Mouse (Mus musculus) WW6 (cell line): ENCODE measurements around the gene Syngap1.

ENCODE experiments used
- DNase-seq: peaks from one replicate; pipeline ENCODE4 v3.0.0-alpha.2; 2013; ENCODE audit warnings: low read depth, low spot score

Gene Syngap1

DNA sequence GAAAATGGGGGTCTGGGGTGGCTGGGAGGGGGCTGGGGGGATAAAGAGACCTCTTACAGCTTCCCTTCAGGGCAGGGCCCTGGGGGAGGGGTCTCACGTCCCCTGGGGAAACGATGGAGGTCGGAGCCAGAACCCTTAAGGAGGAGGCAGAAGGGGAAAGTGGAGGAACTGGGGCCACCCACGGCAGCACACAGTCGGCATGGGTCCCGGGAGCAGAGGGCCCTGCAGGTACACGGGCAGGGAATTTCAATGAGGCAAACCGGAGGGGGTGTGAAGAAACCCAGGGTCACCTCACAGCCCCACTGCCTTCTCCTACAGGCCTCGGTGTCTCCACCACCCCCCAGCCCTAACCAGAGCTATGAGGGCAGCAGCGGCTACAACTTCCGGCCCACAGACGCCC, 4.6 kb upstream of the Syngap1 start:
- no peak for DNase-seq

DNA sequence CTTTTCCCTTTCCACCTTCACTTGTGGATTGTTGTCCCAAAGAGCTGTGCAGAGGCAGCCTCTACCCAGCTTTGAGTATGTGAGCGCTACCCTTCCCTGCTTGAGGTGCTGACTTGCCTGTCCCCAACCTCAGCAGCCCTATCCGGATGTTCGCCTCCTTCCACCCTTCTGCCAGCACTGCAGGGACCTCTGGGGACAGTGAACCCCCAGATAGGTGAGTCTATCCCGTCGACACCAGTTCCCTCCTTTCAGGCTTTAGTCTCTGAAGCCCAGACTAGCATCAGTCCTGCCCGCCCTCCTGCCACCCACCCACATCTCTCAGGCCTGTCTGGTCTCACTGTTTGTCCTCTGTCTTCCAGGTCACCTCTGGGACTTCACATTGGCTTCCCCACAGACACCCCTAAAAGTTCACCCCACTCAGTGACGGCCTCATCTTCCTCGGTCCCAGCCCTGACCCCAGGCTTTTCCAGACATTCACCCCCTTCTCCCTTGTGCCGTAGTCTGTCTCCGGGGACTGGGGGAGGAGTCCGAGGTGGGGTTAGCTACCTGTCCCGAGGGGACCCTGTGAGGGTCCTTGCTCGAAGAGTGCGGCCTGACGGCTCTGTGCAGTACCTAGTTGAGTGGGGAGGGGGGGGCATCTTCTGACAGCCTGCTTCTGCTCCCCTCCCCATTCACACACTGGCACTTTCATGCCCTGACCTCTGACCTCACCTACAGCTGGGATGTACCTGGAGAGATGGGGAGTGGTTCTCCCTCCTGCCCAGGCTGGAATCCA, 3.9 kb upstream of the Syngap1 start:
- DNase-seq: no peak

DNA sequence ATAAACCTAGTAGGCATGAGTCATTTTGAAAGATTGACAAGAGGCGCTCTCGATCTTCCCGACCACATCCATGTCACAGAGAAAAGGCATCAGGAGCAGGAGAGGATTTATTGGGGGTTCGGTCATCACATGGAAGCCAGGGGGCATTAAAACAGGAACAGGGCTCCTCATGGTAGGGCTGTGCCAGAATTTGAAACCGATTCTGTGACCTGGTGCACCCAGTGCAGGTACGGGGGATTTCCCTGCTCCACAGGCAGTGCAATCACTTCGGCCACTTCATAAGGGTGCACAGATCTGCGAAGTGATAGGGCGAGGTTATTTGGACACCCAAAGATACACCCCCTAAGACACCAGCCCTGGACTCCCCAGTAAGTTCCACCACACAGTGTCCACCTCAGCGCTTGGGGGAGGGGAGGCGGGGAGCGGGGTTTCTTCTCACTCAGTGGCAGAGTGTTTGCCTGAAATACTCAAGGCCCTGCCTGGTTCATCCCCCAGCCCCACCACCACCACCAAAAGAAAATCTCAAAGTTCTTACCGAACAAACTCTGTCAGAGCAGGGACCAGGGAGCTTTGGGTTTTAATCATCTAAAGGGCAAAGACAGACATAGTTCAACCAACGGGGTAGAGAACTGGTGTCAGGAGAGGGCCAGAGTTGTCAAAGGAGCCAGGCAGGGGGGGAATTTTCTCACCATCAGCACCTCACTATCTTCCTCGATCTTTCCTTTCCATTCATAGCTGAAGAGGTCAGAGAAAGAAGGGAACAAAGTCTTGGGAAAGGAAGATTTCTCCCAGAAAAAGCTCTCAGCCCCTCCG, 3.0 kb upstream of the Syngap1 start:
- no peak for DNase-seq

DNA sequence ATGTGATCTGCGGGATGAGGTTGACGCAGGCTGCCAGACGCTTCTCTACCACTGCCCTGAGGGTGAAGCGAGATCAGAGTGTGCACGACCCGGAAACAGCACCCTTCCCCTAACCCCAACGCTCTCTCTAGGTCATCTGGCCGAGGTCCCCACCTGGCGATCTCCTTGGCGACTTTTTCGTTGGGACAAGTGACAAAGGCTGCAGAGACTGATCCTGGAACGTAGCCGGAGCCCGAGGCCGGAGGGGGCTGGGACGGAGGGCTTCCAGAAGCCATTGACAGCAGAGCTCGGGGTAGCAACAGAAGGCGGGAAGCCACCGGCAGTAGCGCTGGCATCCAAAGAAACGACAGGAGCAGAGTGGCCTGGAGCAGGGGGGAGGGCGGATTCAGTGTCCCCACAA, 2.3 kb upstream of the Syngap1 start:
- DNase-seq: no peak

DNA sequence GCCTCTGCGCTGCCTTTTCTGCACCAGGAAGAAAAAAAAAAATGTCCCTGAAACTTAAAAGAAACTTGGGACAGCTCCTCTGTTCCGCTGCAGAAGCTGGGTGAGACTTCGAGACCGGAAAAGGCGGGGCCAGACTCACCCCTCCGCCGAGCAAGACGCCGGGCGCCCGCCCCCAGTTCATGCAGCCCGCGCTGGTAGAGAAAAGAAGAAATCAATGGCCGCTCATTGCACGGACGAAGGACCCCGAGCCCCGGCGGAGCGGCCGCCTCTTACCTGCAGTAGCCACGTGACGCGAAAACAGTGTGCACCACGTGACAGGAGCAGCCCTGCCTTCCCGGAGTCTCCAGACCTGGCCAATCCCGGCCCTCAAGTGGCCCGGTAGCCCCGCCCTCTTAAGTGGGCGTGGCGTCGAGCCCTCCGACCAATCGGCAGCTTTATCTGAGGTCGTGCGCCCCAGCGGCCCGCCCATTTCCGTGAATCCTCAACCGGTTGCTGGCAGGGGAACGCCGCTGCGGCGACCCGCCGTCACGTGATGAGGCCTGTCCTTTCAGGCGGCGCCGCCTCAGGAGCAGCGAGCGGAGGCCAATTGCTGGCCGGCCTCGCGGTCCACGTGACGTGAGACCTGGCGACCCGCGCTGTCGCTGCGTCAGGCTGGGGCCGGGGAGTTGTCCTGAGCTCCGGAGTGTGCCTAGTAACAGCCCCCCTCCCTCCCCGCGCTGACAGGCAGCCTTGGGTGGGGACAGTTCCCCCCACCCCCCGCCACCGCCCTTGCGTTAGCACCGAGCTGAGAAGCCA, 1.7 kb upstream of the Syngap1 start, which contains the start of gene Cuta:
Gene Cuta (minus strand): TSS at position 392 of the 795 bp plus-strand sequence.
- peak; percentile 98 for DNase-seq

DNA sequence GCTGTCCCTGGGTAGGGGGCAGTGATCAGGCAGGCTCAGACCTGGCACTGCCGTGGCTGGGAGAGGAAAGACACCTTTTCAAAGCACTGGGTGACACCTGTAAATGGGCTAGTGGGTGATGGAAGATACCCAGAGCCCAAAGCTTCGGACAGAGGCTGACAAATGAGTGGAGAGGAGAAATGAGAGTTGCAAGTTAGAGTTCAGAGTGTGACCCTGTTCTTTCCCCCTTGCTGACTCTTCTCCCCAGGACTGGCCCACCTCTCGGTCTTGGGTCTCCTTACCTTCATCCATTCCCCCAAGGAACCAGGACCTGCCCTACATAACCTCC, 1.1 kb upstream of the Syngap1 start:
- no peak for DNase-seq

DNA sequence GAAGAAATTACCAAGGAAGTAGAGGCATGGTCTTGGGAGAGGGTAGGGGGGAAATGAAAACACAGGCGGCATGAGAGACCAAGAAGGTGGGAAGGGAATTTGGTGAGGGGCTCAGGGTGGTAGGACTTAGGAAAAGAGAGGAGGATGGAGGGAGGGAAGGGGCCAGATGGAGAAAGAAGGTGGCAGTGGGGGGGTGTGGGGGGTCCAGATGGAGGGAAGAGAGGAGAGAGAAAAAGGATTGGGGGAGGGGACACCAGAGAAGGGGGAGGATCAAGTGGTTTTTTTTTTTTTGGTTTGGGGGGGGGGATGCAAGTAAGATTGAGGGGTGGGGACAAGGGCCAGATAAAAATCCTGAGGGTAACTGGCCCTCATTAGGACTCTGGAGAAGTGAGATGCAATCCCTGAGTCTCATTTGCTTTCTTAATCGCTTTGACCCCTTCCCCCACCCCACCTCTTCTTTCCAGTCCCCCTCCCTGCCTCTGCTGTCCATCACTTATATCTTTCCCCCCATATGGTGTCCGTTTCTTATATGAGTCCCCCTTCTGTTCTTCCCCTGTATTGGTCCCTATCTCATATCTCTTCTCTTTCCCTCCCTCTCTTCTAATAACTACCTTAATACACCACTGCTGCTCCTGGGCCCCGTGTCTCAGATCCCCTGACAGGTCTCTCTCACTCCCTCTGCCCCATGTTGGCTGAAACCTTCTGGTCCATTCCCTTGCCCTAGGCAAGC, 953 bp downstream of the Syngap1 start:
- DNase-seq: no peak

DNA sequence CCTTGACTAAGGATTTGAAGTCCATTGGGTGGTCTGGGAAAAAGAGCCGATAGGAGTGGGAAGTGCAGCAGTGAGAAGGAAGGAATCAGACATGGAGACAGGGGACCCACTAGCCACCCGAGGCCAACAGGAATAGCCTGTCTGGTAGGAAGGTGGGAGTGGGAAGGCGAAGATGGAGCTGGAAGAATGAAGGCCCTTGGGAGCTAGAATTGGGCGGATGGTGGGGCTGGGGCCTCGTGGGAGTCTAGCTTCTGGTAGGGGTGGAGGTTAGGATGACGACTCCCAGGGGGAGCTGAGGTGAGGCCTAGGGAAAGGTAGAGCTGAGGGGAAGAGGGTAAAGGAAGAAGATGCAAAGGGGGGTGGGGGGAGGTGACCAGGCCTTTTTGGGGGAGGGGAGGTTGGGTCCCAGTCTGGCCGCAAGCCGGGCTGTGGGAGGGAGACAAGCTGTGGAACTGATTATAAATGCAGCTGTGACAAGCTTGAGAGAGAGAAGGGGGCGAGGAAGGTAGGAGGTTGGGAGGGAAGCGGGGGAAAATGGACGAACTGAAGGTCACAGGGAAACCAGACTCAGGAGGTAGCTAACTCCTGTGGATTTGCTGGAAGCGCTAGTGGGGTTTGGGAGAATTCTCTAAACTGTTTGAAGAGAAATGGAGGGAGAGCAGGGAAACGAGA, 4.9 kb downstream of the Syngap1 start:
- DNase-seq: no peak

DNA sequence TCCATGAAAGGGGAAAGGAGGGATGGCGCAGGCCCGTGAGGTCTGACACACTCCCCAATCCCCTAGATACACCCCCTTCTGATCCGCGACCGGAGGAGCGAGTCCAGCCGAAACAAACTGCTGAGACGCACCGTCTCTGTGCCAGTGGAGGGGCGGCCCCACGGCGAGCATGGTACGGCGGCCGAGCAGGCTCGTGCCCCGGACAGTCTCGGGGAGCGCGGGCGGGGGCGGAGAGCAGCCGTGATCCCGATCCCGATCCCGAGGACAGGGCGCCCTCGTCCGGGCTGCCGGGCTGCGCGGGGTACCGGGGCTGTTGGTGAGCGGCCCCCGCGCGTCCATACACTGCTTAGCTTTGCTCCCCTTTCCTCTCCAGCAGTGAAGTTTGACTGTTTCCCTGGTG, 5.5 kb downstream of the Syngap1 start:
- no peak for DNase-seq

DNA sequence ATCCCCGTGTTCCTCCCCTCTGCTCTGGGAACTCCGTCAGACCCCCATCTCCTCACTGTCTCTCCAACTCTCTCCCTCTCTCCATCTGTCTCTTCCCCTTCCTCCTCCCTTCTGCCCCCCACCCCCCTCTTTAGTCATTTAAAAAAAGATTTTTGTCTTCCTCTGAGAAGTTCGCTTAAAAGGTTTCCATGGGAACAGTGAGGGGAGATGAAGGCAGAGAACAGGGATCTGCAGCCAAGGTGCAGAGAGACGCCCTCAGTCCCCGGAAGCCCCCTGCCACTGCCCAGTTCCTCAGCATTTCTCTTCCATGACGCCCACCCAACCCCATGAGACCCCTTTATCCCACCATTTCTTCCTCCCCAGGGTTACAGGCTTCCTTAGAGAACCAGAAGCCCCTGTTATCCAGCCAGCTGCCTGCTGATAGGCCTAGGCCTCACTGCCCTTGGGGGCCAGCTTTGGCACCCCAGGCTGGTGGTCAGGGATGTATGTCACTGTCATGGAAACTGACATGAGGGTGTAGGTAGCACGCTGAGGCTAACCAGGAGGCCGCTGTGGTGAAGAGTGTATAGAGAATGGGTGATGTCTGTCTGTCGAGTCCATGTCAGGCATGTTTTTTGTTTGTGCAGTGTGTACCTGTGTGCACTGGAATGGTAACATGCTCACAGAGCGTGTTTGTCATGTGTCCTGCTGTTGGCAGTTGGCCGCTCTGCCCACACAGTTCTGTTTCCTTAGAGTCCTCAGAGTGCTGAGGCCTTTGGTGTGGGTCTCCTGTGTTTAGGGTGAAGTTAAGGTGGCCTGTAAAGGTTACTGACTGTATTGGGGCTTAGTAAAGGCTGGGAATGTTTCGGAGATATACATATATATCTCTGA, 6.4 kb downstream of the Syngap1 start:
- no peak for DNase-seq

DNA sequence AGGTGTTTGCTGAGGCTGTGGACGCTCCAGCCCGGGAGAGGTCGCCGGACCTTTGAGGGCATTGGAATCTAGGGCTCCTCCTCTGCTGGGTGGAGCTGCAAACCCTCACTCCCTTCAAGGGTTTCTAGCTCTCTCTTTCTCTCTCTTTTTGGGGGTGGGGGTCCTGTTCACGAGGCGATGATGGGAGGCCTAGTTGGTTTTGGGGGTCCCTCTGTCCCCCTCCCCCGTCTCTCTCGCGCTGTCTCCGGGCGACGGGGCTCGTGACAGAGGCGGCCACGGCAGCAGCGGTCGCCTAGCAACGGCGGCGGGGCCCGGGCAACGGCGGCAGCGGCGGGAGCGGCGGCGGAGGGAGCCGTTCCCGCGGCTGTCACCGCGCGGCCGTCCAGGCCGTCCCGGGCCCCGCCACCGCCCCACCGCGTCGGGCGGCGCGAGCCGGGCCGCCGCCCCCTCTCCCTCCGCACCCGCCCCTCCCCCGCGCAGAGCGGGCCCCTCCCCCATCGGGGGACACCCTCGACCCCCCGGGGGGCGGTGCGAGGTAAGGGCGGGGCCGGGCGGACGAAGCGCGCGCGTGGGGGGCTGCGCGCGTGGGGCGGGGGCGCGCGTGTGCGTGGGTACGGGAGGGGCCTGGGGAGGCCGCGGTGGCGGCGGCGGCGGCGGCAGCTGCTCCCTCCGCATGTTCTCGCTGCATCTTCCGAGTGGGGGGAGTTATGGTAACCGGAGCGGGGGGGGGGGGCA, 7.4 kb downstream of the Syngap1 start:
- DNase-seq: no peak

DNA sequence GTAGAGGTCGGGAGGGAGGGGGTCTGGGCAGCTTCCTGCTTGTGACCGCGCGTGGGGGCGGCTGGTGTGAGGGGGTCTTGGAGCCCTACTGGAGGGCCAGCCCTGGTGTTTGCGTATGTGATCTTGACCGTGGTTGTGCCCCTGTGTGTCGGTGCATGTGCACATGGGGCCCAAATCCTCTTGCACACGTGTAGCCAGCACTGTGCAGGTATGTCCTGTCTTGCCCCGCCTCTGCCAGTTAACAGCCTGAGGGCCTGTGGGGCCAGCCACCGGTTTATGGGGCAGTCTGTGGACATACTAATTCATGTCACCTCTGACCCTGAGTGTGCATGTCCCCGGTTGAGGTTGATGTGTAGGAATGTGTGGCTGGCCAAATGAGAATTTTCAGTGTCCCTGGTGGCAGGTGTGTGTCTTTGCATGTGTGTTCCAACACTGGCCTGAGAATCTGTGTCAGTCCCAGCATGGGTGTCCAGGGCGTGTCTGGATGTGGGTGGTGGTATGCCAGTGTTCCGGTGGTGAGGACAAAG, 8.1 kb downstream of the Syngap1 start:
- no peak for DNase-seq

DNA sequence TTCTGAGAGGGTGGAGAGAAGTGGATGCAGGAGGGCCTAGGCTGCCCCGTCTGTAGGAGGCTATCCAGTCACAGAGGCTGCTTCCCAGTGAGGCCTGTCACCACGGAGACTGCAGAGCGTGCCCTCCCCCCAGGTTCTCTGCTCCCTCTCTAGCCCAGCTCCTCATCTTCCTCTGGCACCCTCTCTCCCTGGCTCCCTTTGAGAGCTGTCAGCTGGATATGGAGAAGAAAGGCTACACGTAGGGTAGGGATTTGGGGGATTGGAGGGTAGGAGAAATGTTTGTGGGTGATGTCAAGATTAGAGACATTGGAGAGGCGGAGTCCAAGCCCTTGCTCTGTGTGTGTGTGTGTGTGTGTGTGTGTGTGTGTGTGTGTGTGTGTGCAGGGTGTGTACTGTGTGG, 8.8 kb downstream of the Syngap1 start:
- no peak for DNase-seq

DNA sequence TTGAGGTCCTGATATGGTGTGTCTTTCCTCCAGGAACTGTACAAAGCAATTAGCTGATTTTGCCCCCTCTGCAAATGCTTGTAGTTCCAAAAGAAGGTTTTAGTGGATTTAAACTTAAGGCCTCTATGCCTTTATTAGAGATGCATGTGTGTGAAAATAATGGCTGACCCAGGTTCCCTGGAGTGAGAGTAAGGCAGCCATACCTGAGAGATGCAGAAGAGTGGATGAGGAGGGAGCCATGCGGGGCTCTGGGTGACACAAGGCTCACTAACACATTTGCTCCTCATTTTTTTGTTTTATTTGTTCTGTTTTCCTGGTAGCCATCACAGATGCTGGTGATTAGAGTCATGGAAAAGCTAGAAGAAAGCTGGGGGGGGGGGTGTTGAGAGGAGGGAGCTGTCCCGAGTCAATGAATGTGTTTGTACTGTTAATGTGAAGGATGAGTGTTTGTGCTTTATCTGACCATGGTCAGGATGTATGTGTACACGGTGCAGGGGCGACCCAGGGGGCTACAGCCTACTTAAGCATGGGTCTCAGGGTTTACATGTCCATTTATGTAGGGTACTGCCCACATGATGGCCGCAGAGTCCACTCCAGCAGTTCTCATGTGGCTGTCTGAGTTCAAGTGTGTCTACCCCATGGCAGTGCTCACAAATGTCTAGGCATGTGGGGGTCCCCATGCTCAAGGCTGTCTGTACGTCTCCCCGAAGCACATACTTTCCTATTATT, 9.7 kb downstream of the Syngap1 start:
- no peak for DNase-seq

DNA sequence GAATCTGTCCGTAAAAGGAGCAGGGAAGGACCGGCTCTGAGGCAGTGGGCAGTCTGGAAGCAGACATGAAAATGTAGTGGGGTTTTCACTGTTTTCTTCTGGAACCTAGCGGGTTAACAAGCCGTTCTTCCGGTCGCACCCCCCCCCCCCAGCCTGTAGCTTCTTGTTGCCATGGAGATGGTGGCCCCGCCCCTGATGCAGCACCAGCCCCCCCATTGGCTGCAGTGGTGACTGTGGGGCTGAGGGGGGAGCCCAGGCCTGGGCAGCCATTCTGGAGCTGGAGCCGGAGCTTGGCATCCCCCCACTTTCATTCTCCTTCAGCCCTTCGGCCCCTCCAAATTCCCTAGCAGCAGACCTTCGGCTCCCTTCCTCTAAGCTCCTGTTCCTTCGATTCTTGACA, 10.4 kb downstream of the Syngap1 start:
- no peak for DNase-seq

DNA sequence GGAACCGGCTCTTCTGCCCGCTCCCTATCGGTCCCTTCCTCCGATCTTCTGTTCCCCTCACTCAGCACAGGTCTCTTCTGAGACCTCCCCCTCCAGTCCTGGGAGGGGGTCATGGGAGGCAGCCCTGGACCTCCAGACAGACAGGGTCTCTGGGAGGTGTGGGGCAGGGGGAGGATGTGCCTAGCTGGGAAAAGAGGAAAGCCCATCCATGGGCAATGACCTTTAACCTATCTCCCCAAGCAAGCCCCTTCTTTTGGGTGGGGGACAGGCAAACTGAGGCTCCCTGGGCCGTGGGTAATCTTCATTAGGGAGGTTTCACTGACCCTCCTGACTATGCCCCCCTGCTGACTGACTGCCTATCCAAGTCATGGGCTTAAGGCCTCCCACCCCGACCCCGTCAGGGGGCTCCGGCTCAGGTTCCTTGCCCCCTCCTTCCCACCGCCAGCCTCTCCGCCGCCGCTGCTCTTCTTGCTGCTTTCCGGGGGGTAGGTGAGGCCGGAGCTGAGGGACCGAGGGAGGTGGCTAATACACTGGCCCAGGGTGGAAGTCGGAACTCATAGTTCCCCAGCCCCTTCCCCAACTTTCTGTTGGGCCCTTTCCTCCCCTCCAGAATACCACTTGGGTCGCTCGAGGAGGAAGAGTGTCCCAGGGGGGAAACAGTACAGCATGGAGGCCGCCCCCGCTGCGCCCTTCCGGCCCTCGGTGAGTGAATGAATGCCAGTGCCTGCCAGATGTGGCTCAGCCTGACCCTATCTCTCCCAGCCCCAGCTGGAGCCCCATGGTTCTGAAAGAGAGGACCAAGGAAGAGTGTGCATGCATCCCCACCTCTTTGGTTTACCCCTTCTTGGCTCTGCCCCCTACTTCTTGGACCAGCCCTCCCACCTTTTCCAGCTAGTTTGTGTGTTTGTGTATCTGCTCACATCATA, 11.2 kb downstream of the Syngap1 start:
- DNase-seq: no peak

DNA sequence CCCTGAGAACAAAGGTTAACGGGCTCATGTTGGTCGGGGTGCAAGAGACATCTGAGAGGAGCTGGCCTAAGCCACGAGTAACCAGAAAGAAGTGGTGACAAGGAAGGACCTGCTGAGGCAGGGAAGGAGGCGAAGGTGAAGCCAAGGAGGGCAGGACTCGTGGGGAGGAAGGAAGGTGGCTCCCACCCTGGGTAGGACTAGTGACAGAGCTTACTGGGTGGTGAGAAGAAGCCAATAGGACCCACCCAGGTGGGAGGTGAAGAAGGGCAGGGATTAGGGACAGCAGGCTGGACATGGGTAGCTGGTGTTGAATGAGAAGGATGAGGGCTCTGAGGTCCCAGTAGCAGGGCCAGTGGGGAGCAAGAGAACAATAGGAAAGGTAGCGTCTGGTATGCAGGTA, 12.1 kb downstream of the Syngap1 start:
- no peak for DNase-seq
